Mouse (Mus musculus) telencephalon, adult 2 months (tissue): ENCODE results near the gene Lsm4.

ENCODE experiments used
- DNase-seq: peaks from one replicate; pipeline ENCODE4 v3.0.0-alpha.2; 2011; ENCODE audit warnings: low read depth, low spot score

Gene Lsm4

GRCm38 (mm10) chr8:70678679-70679078, 5.6 kb downstream of the Lsm4 start:
- no peak for DNase-seq

GRCm38 (mm10) chr8:70679404-70679803, 6.4 kb downstream of the Lsm4 start:
- no peak for DNase-seq

GRCm38 (mm10) chr8:70680039-70680438, 7.0 kb downstream of the Lsm4 start:
- no peak for DNase-seq

- DNase-seq = no peak
These were observed 8.4 kb downstream of the Lsm4 start for GRCm38 (mm10) chr8:70681410-70681809.

- DNase-seq = no peak
These were observed 9.1 kb downstream of the Lsm4 start for GRCm38 (mm10) chr8:70682193-70682592.

- DNase-seq = no peak
These were observed 9.6 kb downstream of the Lsm4 start for GRCm38 (mm10) chr8:70682692-70683091.

GRCm38 (mm10) chr8:70684291-70684690, 11.2 kb downstream of the Lsm4 start:
- peak; percentile 84 for DNase-seq

- no peak for DNase-seq
These were observed 14.5 kb downstream of the Lsm4 start for GRCm38 (mm10) chr8:70687576-70687975.

GRCm38 (mm10) chr8:70688136-70688535, 15.1 kb downstream of the Lsm4 start:
- DNase-seq = no peak

GRCm38 (mm10) chr8:70689892-70690390, 16.9 kb downstream of the Lsm4 start:
- no peak for DNase-seq

- no peak for DNase-seq
These were observed 18.2 kb downstream of the Lsm4 start for GRCm38 (mm10) chr8:70691230-70691629.

- no peak for DNase-seq
These were observed 18.7 kb downstream of the Lsm4 start for GRCm38 (mm10) chr8:70691727-70692231.

- DNase-seq = no peak
These were observed 20.6 kb downstream of the Lsm4 start for GRCm38 (mm10) chr8:70693636-70694035.

GRCm38 (mm10) chr8:70695318-70696018, 22.4 kb downstream of the Lsm4 start:
- DNase-seq = no peak

- no peak for DNase-seq
These were observed 23.2 kb downstream of the Lsm4 start for GRCm38 (mm10) chr8:70696019-70696885.

- no peak for DNase-seq
These were observed 23.9 kb downstream of the Lsm4 start for GRCm38 (mm10) chr8:70696946-70697345.

- DNase-seq = no peak
These were observed 24.6 kb downstream of the Lsm4 start for GRCm38 (mm10) chr8:70697366-70698250.

GRCm38 (mm10) chr8:70698310-70699109, 25.5 kb downstream of the Lsm4 start, which contains the start of gene Jund:
Gene Jund (plus strand): TSS chr8:70698949.
- DNase-seq = peak; percentile 97

GRCm38 (mm10) chr8:70699116-70699833, 26.2 kb downstream of the Lsm4 start:
- no peak for DNase-seq
